In the genomic region with DNA sequence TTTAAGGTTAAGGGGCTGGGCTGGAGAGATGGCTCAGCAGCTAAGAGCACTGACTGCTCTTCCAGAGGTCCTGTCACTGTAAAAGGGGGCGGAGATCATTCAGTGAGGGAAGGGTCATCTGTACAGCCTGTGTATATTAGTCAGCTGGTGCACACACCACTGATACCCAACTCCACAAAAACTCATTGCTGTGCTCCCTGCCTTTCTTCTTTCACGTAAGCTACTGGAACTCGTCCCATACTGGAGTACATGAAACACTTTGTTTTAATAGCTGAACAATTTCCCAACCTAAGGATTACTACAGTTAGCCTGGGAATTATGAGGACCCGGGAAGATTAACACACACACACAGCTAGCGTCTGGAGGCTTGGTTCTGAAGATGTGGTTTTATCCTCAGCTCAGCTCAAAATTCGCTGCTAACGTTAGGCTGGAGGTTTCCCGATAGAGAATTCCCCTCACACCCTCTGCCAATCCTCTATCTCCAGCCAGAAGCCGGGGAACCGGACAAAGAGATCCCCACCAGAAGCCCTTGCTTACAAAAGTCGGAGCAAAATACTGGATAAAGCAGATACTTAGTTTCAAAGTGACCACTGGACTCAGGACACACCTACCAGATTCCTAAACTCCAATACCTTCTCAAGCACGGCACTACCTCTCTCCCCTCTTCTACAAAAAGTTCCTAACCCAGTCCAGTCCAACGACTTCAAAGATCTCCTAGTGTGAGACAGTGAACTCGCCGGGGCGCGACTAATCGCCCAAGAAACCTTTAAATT, we compare ENCODE assay signal across 8 mouse cellular contexts. TPM values are rescaled to one million over a fixed set of nuclear protein-coding genes. Genes with fewer than 3 reads are reported as not detected.
DNase-seq lines count a peak whose midpoint lies in the region; ATAC-seq and TF ChIP-seq lines count a peak whose summit lies in the region.

No protein-coding gene starts in this region.

- no peaks in the 10 kb centered on the region for H3K27me3 ChIP-seq in C2C12 (ENCODE audit: control insufficient read depth, insufficient read depth, insufficient read length)
- no peaks in the 10 kb centered on the region for H3K27me3 ChIP-seq in limb, embryonic 12.5 days
- H3K27me3 ChIP-seq in stomach, embryonic 16.5 days (ENCODE audit: control insufficient read depth, insufficient read depth, low read length) = no peaks in the 10 kb centered on the region

- peak overlapping the region; percentile 83 for H3K4me3 ChIP-seq in C2C12 (ENCODE audit: insufficient read depth, poor library complexity, severe bottlenecking)
- H3K4me3 ChIP-seq in embryonic fibroblast, embryonic 13.5 days (ENCODE audit: insufficient read depth, low read length) = peak overlapping the region; percentile 53
- peak overlapping the region; percentile 94 for H3K4me3 ChIP-seq in limb, embryonic 12.5 days (replicated peaks)
- peak overlapping the region; percentile 84 for H3K4me3 ChIP-seq in stomach, embryonic 16.5 days (replicated peaks; ENCODE audit: low read length)

- peaks cover 35% of the 10 kb centered on the region for H3K79me3 ChIP-seq in C2C12 (ENCODE audit: low read depth)

- H3K9ac ChIP-seq in limb, embryonic 12.5 days (replicated peaks) = peak overlapping the region; percentile 83
- H3K9ac ChIP-seq in stomach, embryonic 16.5 days (ENCODE audit: low read length) = peak overlapping the region; percentile 84

- H3K79me2 ChIP-seq in C2C12 (ENCODE audit: control insufficient read depth, insufficient read depth) = peaks cover 39% of the 10 kb centered on the region

- peak; percentile 73 for TF ChIP-seq POLR2A in embryonic fibroblast, embryonic 13.5 days (IDR thresholded peaks at IDR 0.05; ENCODE audit: low read depth, low read length)

- H3K4me1 ChIP-seq in embryonic fibroblast, embryonic 13.5 days (ENCODE audit: control insufficient read depth, insufficient read depth, low read length) = no peaks in the 10 kb centered on the region
- peaks cover 21% of the 10 kb centered on the region for H3K4me1 ChIP-seq in limb, embryonic 12.5 days (replicated peaks)
- H3K4me1 ChIP-seq in stomach, embryonic 16.5 days (ENCODE audit: control insufficient read depth, insufficient read depth, low read length) = peaks cover 23% of the 10 kb centered on the region

- H3ac ChIP-seq in C2C12 (ENCODE audit: control insufficient read depth, insufficient read length, low read depth) = peak overlapping the region; percentile 64

- H3K27ac ChIP-seq in embryonic fibroblast, embryonic 13.5 days (ENCODE audit: insufficient read depth, low read length) = peak overlapping the region; percentile 55
- peak overlapping the region; percentile 94 for H3K27ac ChIP-seq in limb, embryonic 12.5 days
- H3K27ac ChIP-seq in stomach, embryonic 16.5 days (ENCODE audit: low read length) = peak overlapping the region; percentile 52

- H3K36me3 ChIP-seq in C2C12 (ENCODE audit: control insufficient read depth, insufficient read depth) = peaks cover 20% of the 10 kb centered on the region
- H3K36me3 ChIP-seq in limb, embryonic 12.5 days = peaks cover 18% of the 10 kb centered on the region
- peaks cover 14% of the 10 kb centered on the region for H3K36me3 ChIP-seq in stomach, embryonic 16.5 days (ENCODE audit: control insufficient read depth, insufficient read depth, low read length)

- WGBS in limb, embryonic 12.5 days = 5% methylated on average over 18 of the region's 18 CpGs
- 2% methylated on average over 18 of the region's 18 CpGs for WGBS in stomach, embryonic 16.5 days

- no peak for TF ChIP-seq CTCF in C2C12 (IDR thresholded peaks at IDR 0.05; ENCODE audit: control insufficient read depth, insufficient read depth, insufficient read length)
- TF ChIP-seq CTCF in embryonic fibroblast, embryonic 13.5 days (IDR thresholded peaks at IDR 0.05; ENCODE audit: borderline replicate concordance, insufficient read depth, low read length) = no peak

- ATAC-seq in limb, embryonic 12.5 days (ENCODE audit: insufficient number of reproducible peaks, insufficient read depth, low FRiP score, low TSS enrichment, low read depth) = no peak
- no peak for ATAC-seq in stomach, embryonic 16.5 days (ENCODE audit: insufficient read depth, low FRiP score)

- peak; percentile 93 for DNase-seq in heart, adult 11 months
- no peak for DNase-seq in heart, adult 18-20 months
- DNase-seq in left cerebral cortex, adult 9 months (ENCODE audit: low spot score in 2 of 2) = no peak
- DNase-seq in adrenal gland, adult 8-10 months = no peak

- H3K9me3 ChIP-seq in limb, embryonic 12.5 days = no peaks in the 10 kb centered on the region
- H3K9me3 ChIP-seq in stomach, embryonic 16.5 days (replicated peaks; ENCODE audit: control insufficient read depth, low read length) = no peaks in the 10 kb centered on the region

- H3K4me2 ChIP-seq in limb, embryonic 12.5 days = peak overlapping the region; percentile 93
- peak overlapping the region; percentile 92 for H3K4me2 ChIP-seq in stomach, embryonic 16.5 days (ENCODE audit: low read depth, low read length)

TF ChIP-seq in C2C12, 6 proteins besides CTCF, POLR2A, EP300 and RAD21:
- TF ChIP-seq MYOD1 (IDR thresholded peaks at IDR 0.05; ENCODE audit: control insufficient read depth, insufficient read length, low read depth) = no peak
- no peak for TF ChIP-seq MYOG (IDR thresholded peaks at IDR 0.05; ENCODE audit: control insufficient read depth, extremely low read depth, insufficient read length)
- TF ChIP-seq MAX (IDR thresholded peaks at IDR 0.05) = no peak

RNA-seq across cellular contexts. Expression of a gene that starts 0.9 kb away (rescaled TPM):
- total RNA-seq in heart, adult 18-20 months (2021) = 10 to 100 TPM; 77.9 to 86.5 TPM
- 20.6 TPM for polyA plus RNA-seq in C2C12 (2012; fragmentation: generic; extraction: Trizol)
- polyA plus RNA-seq in embryonic fibroblast, embryonic 13.5 days (2011; ENCODE audit: insufficient read length, low read depth, missing spikeins) = 40.7 and 41.7 TPM in 2 replicates
- polyA plus RNA-seq in limb, embryonic 12.5 days (2016; fragmentation: Nextera tagmentation; extraction: Ambion mirVana) = 33.5 and 37.5 TPM in 2 replicates
- polyA plus RNA-seq in stomach, embryonic 16.5 days (2015; fragmentation: Nextera tagmentation; extraction: Ambion mirVana) = 34.0 and 40.1 TPM in 2 replicates
- total RNA-seq in adrenal gland, adult 8-10 months (2022) = 10 to 100 TPM; 54.6 to 63.0 (median 57.8) TPM

RNA-seq across cellular contexts. Expression of a gene that starts 3.8 kb away (rescaled TPM):
- 1 to 10 TPM; 3.4 to 3.6 TPM for total RNA-seq in heart, adult 18-20 months (2021)
- polyA plus RNA-seq in C2C12 (2012; fragmentation: generic; extraction: Trizol) = 0.01 TPM
- 2.3 and 5.8 TPM in 2 replicates for polyA plus RNA-seq in embryonic fibroblast, embryonic 13.5 days (2011; ENCODE audit: insufficient read length, low read depth, missing spikeins)
- 0.40 TPM in 1 of 2 replicates, not detected in the other for polyA plus RNA-seq in limb, embryonic 12.5 days (2016; fragmentation: Nextera tagmentation; extraction: Ambion mirVana)
- 0.24 and 0.30 TPM in 2 replicates for polyA plus RNA-seq in stomach, embryonic 16.5 days (2015; fragmentation: Nextera tagmentation; extraction: Ambion mirVana)
- 1 to 10 TPM in 3 of 4 experiments, under 1 TPM in 1; 0.58 to 5.3 (median 2.8) TPM for total RNA-seq in adrenal gland, adult 8-10 months (2022)

RNA-seq across cellular contexts. Expression of a gene that starts 29.4 kb away (rescaled TPM):
- total RNA-seq in heart, adult 18-20 months (2021) = 100 to 1,000 TPM; 109 to 110 TPM
- 1.4 TPM for polyA plus RNA-seq in C2C12 (2012; fragmentation: generic; extraction: Trizol)
- polyA plus RNA-seq in embryonic fibroblast, embryonic 13.5 days (2011; ENCODE audit: insufficient read length, low read depth, missing spikeins) = 81.8 and 101 TPM in 2 replicates
- 2.6 and 3.6 TPM in 2 replicates for polyA plus RNA-seq in limb, embryonic 12.5 days (2016; fragmentation: Nextera tagmentation; extraction: Ambion mirVana)
- 13.3 and 13.5 TPM in 2 replicates for polyA plus RNA-seq in stomach, embryonic 16.5 days (2015; fragmentation: Nextera tagmentation; extraction: Ambion mirVana)
- total RNA-seq in adrenal gland, adult 8-10 months (2022) = 10 to 100 TPM; 12.0 to 20.7 (median 15.4) TPM

RNA-seq across cellular contexts. Expression of a gene that starts 31.0 kb away (rescaled TPM):
- total RNA-seq in heart, adult 18-20 months (2021) = 10 to 100 TPM; 36.0 to 36.5 TPM
- 2.7 TPM for polyA plus RNA-seq in C2C12 (2012; fragmentation: generic; extraction: Trizol)
- 4.7 and 5.2 TPM in 2 replicates for polyA plus RNA-seq in embryonic fibroblast, embryonic 13.5 days (2011; ENCODE audit: insufficient read length, low read depth, missing spikeins)
- polyA plus RNA-seq in limb, embryonic 12.5 days (2016; fragmentation: Nextera tagmentation; extraction: Ambion mirVana) = 8.2 and 8.7 TPM in 2 replicates
- polyA plus RNA-seq in stomach, embryonic 16.5 days (2015; fragmentation: Nextera tagmentation; extraction: Ambion mirVana) = 25.8 and 39.2 TPM in 2 replicates
- 10 to 100 TPM; 21.3 to 27.4 (median 22.8) TPM for total RNA-seq in adrenal gland, adult 8-10 months (2022)

RNA-seq across cellular contexts. Expression of a gene that starts 44.2 kb away (rescaled TPM):
- total RNA-seq in heart, adult 18-20 months (2021) = not detected
- 0.16 TPM for polyA plus RNA-seq in C2C12 (2012; fragmentation: generic; extraction: Trizol)
- polyA plus RNA-seq in embryonic fibroblast, embryonic 13.5 days (2011; ENCODE audit: insufficient read length, low read depth, missing spikeins) = 37.7 and 57.8 TPM in 2 replicates
- not detected in 2 replicates for polyA plus RNA-seq in limb, embryonic 12.5 days (2016; fragmentation: Nextera tagmentation; extraction: Ambion mirVana)
- polyA plus RNA-seq in stomach, embryonic 16.5 days (2015; fragmentation: Nextera tagmentation; extraction: Ambion mirVana) = not detected in 2 replicates
- total RNA-seq in adrenal gland, adult 8-10 months (2022) = not detected
